Mouse (Mus musculus): ENCODE measurements around the gene Lrrc51. TPM values are rescaled to one million over a fixed set of nuclear protein-coding genes. Genes with fewer than 3 reads are reported as not detected.

The Lrrc51 gene
- polyA plus RNA-seq, 1 experiment, result 12.6 TPM

- no peak overlapping the region for H3K4me3 ChIP-seq (ENCODE audit: insufficient read depth, low read length)
- H3K4me1 ChIP-seq (ENCODE audit: control insufficient read depth, insufficient read depth, low read length), result no peaks in the 10 kb centered on the region
- TF ChIP-seq POLR2A (IDR thresholded peaks at IDR 0.05; ENCODE audit: extremely low read depth, insufficient read depth, low read length) (no peak), CTCF (IDR thresholded peaks at IDR 0.05; ENCODE audit: extremely low read depth, insufficient read depth, low read length) (no peak)
- H3K27ac ChIP-seq (ENCODE audit: insufficient read depth, low read length), result no peak overlapping the region
Observed at GRCm38 (mm10) chr7:101967256-101967655, 33.6 kb upstream of the Lrrc51 start.

DNA sequence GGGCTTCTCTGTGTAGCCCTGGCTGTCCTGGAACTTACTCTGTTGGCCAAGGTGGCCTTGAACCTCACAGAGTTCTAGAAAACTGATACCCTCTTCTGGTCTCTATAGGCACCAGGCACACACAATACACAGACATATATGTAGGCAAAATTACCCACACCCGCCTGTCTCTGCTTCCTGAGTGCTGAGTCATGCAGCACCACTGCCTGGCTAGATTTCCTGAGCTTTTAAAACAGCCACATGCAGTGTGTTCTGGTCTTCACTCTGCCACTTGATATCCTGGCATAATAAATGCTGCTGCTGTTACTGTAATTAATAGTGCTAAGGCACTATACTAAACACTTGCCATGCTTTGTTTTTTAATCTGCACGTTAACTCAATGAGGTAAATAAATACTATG is 31.9 kb upstream of the Lrrc51 start:
- H3K4me3 ChIP-seq (ENCODE audit: insufficient read depth, low read length), result no peak overlapping the region
- no peak overlapping the region for H3K27ac ChIP-seq (ENCODE audit: insufficient read depth, low read length)
- no peaks in the 10 kb centered on the region for H3K4me1 ChIP-seq (ENCODE audit: control insufficient read depth, insufficient read depth, low read length)
- TF ChIP-seq CTCF (IDR thresholded peaks at IDR 0.05; ENCODE audit: extremely low read depth, insufficient read depth, low read length), result no peak
- TF ChIP-seq POLR2A (IDR thresholded peaks at IDR 0.05; ENCODE audit: extremely low read depth, insufficient read depth, low read length), result no peak

DNA sequence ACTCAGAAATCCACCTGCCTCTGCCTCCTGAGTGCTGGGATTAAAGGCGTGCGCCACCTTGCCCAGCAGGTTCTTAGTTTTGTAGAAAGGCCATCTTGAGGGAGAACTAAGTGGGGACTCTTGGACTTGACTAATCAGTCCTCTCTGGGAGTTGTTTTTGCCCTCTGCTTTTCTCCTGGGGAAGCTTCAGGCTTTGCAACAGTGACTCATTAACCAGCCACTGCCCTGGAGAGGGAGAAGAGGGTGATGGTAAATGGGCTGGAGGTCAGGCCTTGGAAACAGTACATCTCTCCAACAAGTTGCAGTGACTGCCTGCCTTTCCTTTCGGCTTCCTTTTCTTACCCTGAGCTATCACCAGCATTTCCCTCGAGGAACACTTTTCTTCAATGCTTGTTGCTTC is 30.9 kb upstream of the Lrrc51 start:
- H3K4me1 ChIP-seq (ENCODE audit: control insufficient read depth, insufficient read depth, low read length), result no peaks in the 10 kb centered on the region
- no peak overlapping the region for H3K4me3 ChIP-seq (ENCODE audit: insufficient read depth, low read length)
- no peak overlapping the region for H3K27ac ChIP-seq (ENCODE audit: insufficient read depth, low read length)
- TF ChIP-seq POLR2A (IDR thresholded peaks at IDR 0.05; ENCODE audit: extremely low read depth, insufficient read depth, low read length) (no peak), CTCF (IDR thresholded peaks at IDR 0.05; ENCODE audit: extremely low read depth, insufficient read depth, low read length) (no peak)

DNA sequence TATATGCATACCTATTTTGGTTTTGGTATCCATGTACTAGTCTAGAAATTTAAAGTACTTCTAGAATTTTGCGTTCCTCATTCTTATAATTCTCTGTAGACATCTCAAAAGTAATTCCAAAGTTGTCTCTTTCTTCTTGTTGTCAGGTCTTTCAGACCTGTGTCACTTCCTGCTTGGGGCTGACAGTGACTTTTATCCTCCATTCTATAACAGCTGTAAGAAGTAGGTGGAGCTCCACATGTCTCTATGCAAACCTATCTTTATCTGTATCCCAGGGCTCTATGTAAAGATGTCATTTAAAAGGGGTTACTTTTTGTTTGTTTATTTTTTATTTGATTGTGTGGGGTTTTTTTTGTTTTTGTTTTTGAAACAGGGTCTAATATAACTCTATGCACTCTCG is 29.9 kb upstream of the Lrrc51 start:
- Histone ChIP-seq H3K4me1 (ENCODE audit: control insufficient read depth, insufficient read depth, low read length) (no peaks in the 10 kb centered on the region), H3K27ac (ENCODE audit: insufficient read depth, low read length) (no peak overlapping the region), H3K4me3 (ENCODE audit: insufficient read depth, low read length) (no peak overlapping the region)
- TF ChIP-seq POLR2A (IDR thresholded peaks at IDR 0.05; ENCODE audit: extremely low read depth, insufficient read depth, low read length), result no peak
- no peak for TF ChIP-seq CTCF (IDR thresholded peaks at IDR 0.05; ENCODE audit: extremely low read depth, insufficient read depth, low read length)

GRCm38 (mm10) chr7:101962829-101963228 is 29.1 kb upstream of the Lrrc51 start:
- no peaks in the 10 kb centered on the region for H3K4me1 ChIP-seq (ENCODE audit: control insufficient read depth, insufficient read depth, low read length)
- no peak overlapping the region for H3K4me3 ChIP-seq (ENCODE audit: insufficient read depth, low read length)
- H3K27ac ChIP-seq (ENCODE audit: insufficient read depth, low read length), result no peak overlapping the region
- no peak for TF ChIP-seq POLR2A (IDR thresholded peaks at IDR 0.05; ENCODE audit: extremely low read depth, insufficient read depth, low read length)
- TF ChIP-seq CTCF (IDR thresholded peaks at IDR 0.05; ENCODE audit: extremely low read depth, insufficient read depth, low read length), result no peak

DNA sequence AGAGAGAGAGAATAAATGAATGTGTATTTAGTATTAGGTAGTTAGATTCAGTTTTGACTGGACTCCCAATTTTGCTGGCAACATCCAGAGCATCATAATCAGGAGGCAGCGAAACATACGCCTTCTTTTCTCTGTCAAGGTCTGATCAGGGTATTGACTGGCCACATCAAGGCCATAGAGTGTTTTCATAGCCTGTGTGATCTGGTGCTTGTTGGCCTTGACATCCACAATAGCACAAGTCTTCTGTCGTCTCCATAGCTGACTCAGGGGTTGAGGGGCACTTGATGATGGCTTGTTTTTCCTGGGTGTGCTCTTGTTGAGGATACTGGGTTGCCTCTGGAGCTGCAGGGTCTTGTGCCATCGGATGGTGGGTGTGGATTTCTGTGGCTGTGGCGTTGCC is 23.2 kb upstream of the Lrrc51 start:
- H3K4me3 ChIP-seq (ENCODE audit: insufficient read depth, low read length), result no peak overlapping the region
- peaks cover 8% of the 10 kb centered on the region; the same call in 1 of the 2 replicates for H3K4me1 ChIP-seq (ENCODE audit: control insufficient read depth, insufficient read depth, low read length)
- TF ChIP-seq POLR2A (IDR thresholded peaks at IDR 0.05; ENCODE audit: extremely low read depth, insufficient read depth, low read length) (no peak), CTCF (IDR thresholded peaks at IDR 0.05; ENCODE audit: extremely low read depth, insufficient read depth, low read length) (no peak)
- no peak overlapping the region for H3K27ac ChIP-seq (ENCODE audit: insufficient read depth, low read length)

- no peak for TF ChIP-seq CTCF (IDR thresholded peaks at IDR 0.05; ENCODE audit: extremely low read depth, insufficient read depth, low read length)
- no peak for TF ChIP-seq POLR2A (IDR thresholded peaks at IDR 0.05; ENCODE audit: extremely low read depth, insufficient read depth, low read length)
- Histone ChIP-seq H3K27ac (ENCODE audit: insufficient read depth, low read length) (no peak overlapping the region), H3K4me3 (ENCODE audit: insufficient read depth, low read length) (no peak overlapping the region), H3K4me1 (ENCODE audit: control insufficient read depth, insufficient read depth, low read length) (peaks cover 8% of the 10 kb centered on the region; the same call in 1 of the 2 replicates)
Observed at GRCm38 (mm10) chr7:101956481-101956880, 22.8 kb upstream of the Lrrc51 start.

- Histone ChIP-seq H3K4me3 (ENCODE audit: insufficient read depth, low read length) (no peak overlapping the region), H3K27ac (ENCODE audit: insufficient read depth, low read length) (no peak overlapping the region), H3K4me1 (ENCODE audit: control insufficient read depth, insufficient read depth, low read length) (peaks cover 8% of the 10 kb centered on the region; the same call in 1 of the 2 replicates)
- no peak for TF ChIP-seq POLR2A (IDR thresholded peaks at IDR 0.05; ENCODE audit: extremely low read depth, insufficient read depth, low read length)
- TF ChIP-seq CTCF (IDR thresholded peaks at IDR 0.05; ENCODE audit: extremely low read depth, insufficient read depth, low read length), result no peak
Observed at GRCm38 (mm10) chr7:101955862-101956261, 22.2 kb upstream of the Lrrc51 start.

DNA sequence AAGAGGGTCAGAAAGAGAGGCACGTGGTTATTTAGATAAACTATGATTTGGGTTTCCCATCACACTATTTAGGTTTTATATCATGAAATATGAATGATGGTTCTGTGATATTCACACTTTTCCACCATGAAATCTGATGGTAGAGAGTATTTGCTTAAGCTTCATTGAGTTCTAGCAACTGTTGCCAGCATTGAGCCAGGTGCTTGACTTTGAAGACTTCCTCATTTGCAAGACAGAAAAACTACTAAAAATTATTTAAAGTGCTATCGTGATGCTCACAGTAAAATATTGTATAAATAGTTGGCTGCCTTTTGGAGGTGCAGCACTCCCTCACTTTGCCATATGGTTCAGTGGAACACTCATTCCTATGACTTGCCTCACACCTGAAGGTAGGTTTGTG is 21.6 kb upstream of the Lrrc51 start:
- no peak overlapping the region for H3K27ac ChIP-seq (ENCODE audit: insufficient read depth, low read length)
- H3K4me1 ChIP-seq (ENCODE audit: control insufficient read depth, insufficient read depth, low read length), result peaks cover 8% of the 10 kb centered on the region; the same call in 1 of the 2 replicates
- no peak for TF ChIP-seq CTCF (IDR thresholded peaks at IDR 0.05; ENCODE audit: extremely low read depth, insufficient read depth, low read length)
- H3K4me3 ChIP-seq (ENCODE audit: insufficient read depth, low read length), result no peak overlapping the region

GRCm38 (mm10) chr7:101954163-101954562 is 20.5 kb upstream of the Lrrc51 start:
- peaks cover 8% of the 10 kb centered on the region; the same call in 1 of the 2 replicates for H3K4me1 ChIP-seq (ENCODE audit: control insufficient read depth, insufficient read depth, low read length)
- TF ChIP-seq CTCF (IDR thresholded peaks at IDR 0.05; ENCODE audit: extremely low read depth, insufficient read depth, low read length) (no peak), POLR2A (IDR thresholded peaks at IDR 0.05; ENCODE audit: extremely low read depth, insufficient read depth, low read length) (no peak)
- no peak overlapping the region for H3K27ac ChIP-seq (ENCODE audit: insufficient read depth, low read length)
- H3K4me3 ChIP-seq (ENCODE audit: insufficient read depth, low read length), result no peak overlapping the region

Data from cortical plate, adult 2 months (tissue).